Mouse (Mus musculus) kidney, postnatal 25 days (tissue): ENCODE data around the gene C5ar2.
"Not testable (repeated sequence)": the region's sequence is repeated elsewhere in the genome, so short reads cannot be mapped to it uniquely, and the experiment has no call there.

Experiments used
- DNase-seq, 2 experiments: peaks; one replicate each; pipeline ENCODE4 v3.0.0; 2021; ENCODE audit warnings: mixed read lengths in 2 of 2

Gene C5ar2

DNA sequence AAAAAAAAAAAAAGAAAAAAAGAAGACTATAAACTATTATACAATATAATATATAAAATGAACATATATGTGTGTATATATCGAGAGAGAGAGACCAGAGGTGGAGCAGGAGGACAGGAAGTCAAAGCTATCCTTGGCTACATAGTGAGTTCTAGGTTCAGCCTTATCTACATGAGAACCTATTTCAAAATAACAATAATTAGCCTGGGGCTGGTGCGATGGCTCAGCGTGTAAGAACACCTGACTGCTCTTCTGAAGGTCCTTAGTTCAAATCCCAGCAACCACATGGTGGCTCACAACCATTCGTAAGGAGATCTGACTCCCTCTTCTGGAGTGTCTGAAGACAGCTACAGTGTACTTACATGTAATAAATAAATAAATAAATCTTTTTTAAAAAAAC, 12.0 kb upstream of the C5ar2 start:
- DNase-seq = not testable (repeated sequence)

DNA sequence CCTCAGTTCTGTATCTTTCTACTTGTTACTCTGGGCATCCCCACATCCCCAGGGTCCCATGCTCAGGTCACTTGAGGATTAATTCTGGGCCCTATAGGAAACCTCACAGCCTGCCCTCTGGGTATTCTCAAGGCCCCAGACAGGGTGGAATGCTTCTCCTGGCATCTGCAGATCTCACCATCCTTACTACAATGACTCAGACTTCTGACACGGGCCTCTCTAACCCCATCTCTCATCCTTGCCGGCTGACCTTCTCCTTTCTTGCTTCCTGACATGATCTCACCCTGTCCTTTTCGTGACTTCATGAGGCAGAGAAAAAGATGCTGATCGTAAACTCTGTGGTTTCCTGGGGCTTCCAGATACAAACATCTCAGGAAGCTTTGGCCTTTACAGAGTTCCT, 10.2 kb upstream of the C5ar2 start:
- no peak for DNase-seq

DNA sequence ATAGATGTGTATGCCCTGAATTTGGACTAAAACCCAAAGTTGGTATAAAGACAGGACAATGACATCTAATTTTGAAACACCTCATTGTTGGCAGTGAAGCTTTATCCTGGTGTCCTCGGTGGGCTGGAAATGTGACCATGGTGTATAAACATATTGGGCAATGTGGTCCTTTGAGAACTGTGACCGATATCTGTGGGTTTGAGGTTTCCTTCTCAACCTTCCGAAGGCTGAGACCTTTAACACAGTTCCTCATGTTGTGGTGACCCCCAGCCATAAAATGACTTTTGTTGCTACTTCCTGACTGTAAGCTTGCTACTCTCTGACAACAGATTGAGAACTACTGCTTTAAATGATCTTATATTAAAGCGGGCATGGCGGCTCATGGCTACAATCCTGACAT, 6.7 kb upstream of the C5ar2 start:
- DNase-seq = no peak

DNA sequence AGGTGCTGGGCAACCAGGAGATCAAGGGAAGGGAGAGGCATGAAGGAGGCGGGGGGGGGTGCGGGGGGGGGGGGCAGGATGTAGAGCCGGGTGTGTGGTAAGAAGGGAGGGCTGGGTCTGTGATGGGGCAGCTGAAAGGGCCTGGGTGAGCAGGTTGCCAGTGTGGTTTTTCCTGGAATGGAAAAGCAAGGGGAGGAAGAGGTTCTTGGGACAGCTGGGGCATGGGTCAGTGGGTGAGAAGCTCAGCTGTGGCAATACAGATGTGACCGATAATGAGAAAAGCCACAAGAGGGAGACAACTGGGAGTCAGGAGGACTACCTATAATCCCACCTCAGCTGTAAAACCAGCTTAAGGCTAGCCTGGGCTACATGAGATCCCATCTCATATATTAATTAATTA, 2.0 kb upstream of the C5ar2 start:
- peak in 1 of 2 experiments; percentile 15 for DNase-seq

DNA sequence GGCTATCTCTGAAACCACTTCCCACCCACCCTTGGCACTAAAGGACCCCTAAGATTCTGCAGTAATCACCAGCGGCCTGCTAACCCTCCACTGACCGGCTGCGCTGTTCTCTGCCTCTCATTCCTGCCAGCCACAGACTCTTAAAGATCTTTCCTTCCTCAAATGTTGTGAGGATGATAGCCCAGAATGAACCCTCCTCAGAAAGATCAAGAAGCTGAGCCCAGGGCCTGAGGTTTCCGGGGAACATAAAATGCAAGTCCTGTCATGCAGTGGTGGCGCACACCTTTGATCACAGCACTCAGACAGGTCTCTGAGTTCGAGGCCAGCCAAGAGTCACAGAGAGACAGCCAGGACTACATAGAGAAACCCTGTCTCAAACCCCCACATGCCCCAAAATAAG, 1.8 kb downstream of the C5ar2 start:
- no peak for DNase-seq

DNA sequence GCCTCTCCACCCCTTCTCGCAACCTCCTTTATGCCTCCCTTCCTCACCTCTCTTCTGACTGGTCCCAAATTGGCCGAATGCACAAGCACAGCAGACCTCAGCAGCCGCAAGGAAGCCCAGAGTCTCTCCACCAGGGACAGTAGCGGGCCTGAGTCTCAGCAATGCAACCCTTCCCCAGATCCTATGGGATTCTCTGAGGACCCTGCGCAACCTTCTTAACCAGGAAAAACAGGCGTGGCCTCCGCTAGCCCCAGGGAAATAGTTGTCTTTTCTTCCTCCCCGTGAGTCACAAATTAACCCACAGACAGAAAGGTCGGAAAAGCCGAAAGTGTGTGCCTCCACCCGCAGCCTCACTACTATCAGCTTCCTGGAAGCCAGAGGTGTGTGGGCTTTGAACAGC, 2.2 kb downstream of the C5ar2 start:
- DNase-seq = no peak

DNA sequence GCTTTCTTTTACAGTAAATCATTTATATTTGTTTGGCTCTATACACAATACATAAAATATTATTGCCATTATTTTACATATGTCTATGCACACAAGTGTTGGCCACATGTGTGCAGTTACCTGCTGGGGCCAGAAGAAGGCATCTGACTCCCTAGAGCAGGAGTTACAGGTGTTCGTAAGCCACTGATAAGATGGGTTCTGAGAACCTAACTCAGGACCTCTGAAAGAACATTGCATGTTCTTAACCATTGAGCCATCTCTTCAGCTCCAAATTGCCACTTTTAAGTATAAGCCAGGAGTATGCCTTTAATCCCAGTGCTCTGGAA, 3.0 kb downstream of the C5ar2 start:
- no peak for DNase-seq

DNA sequence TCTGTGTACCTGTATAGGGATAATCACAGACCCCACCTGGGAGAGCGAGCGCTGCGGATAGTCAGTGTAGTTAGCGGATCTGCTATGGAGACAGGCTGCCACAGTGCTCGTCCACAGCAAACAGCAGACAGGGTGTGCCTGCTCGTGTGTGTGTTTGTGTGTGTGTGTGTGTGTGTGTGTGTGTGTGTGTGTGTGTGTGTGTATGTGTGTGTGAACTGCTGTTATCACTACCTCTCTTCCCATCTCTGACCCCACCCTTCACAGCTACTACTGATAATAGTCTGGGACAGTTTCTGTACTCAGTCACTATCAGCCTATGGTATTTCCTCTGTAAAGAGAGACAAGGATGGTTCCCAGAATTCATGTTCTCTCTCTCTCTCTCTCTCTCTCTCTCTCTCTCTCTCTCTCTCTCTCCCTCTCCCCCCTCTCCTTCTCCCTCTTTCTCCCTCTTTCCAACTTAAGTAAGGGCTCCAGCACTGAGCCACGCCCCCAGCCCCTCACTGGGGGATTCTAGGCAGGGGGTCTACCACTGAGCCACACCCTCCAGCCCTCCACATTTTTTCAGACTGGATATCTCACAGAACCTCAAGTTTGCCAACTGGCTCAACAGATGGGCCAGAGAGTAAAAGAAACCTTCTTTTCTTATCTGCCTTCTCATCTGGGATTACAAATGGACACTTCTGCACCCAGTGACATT, 3.5 kb downstream of the C5ar2 start:
- no peak for DNase-seq

DNA sequence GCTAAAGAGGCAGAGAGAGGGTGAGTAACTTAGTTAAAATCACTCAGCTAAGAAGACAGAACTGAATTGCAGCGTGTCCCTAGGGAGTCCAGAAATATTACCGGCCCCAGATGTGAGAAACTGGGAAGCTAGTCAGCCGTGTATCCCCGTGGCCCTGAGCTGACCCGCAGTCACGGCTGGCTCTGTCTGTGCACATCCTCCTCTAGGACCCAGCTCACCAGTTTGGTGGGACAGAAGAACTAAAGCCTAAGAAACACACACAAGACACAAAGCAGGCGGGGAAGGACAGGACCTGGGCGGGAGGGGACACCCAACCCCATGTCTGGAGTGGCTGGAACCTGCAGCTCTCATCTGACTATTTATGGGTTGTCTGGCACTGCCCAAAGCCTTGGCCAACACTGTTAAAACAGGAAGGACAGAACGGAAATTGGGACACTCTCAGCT, 4.4 kb downstream of the C5ar2 start:
- DNase-seq = peak in 1 of 2 experiments; percentile 48

DNA sequence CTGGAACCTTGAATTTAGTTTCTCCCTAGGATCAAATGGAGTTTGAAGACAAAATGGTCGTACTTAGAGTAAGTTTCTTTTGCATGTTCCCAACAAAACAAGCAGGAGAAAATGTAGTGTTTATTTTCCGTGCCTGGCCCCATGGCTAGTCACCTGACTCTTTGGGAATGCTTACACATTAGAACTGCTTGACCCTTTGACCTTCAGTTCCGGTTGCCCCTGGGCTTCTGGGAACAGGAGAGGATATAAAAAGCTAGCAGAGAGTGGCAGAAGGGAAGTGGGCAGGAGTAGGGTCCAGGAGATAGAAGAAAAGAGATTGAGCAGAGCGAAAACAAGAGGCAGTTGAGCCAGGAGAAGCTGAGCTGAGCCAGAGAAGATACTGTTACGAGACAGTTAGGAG, 14.1 kb downstream of the C5ar2 start:
- DNase-seq = peak; percentile 72 to 85

DNA sequence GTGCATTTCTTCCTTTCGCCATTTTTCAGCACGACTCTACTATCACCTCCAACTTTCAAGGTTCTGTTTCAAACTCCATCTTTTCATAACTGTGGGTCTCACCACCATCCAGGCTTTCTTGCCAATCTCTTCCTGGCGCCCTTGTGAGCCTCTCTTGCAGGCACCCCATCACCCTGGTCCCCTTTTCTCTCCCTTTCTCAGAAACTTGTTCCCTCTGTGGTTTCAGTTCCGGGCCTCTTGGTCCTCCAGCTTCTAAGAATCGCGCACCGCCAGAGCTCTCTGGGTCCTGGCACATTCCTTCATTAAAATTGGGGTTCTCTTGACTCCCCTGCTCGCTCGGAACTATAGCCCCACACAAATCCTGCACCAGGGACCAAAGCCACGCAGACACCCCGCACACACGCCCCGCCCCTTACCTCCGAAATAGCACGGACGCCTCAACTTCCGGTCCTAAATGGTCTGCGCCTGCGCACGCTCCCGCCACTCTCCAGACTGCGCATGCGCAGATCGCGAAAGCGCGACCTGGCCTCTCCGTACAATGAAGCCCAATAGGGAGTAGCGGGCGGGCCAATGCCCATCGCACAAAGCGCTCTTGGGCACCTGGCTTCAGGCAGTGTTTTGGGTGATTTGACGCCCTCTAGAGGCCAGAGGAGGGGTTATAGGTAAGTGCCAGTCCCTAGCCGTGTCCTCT, 22.2 kb downstream of the C5ar2 start, which contains the start of gene Dhx34:
Dhx34 (minus strand) TSS at position 456 of the 691 bp plus-strand sequence.
- peak; percentile 96 to 97 for DNase-seq

DNA sequence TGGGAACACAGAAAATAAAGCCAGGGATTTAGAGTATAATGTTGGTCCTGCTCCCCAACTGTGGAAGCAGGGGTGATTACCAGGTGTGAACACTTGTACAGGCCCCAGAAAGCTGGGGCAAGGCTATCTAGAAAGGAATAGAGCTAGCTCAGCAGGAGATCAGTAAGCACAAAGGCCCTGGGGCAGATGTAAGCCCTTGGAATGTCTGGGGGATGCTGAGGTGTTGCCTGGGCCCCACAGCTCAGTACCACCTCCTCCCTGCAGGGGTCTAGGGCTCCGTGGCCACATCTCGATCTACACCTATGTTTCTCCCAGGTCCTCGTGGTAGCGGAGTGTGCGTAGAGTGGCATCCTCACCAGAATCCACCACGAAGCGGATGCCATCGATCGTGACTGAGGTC, 30.0 kb downstream of the C5ar2 start:
- DNase-seq = no peak

DNA sequence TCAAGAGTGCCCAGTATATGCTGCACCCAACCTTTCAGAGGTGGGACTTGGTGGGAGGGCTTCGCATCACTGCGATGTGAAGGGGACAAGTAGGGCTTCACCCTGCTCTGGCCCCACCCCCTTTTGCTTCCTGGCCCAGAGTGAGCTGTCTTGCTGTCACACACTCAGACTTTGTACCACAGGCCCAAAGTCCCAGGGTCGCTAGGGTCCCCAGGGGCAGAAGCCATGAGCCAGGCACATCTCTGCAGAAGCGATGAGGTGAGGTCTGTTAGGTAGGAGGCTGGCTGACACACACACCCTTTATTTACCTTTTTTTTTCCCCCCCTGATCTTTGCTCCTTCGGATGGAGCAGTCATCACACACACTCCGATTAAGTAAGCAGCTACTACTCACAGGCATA, 30.8 kb downstream of the C5ar2 start:
- DNase-seq = no peak

DNA sequence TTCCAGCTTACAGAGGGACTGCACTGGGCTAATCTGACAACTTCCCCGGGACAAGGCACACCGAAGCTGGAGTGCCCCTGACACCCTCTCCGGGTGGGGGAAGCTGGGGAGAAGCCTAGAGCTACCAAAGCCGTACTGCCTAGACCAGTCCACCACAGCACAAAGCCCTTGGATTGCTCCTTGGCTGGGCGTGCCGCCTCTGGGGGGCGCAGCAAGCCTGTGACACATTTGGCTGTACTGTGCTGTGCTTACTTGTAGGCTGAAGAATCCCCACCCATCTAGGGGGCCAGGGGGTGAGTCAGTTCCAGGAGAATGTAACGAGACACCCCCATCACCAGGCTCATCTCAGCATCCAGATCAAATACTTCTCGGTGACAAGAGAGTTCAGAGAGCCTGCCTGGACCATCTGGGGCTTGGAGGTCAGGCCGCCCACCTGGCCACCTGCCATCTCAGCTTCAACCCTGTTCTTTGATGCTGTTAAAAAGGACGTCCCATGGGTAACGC, 33.0 kb downstream of the C5ar2 start:
- no peak for DNase-seq

DNA sequence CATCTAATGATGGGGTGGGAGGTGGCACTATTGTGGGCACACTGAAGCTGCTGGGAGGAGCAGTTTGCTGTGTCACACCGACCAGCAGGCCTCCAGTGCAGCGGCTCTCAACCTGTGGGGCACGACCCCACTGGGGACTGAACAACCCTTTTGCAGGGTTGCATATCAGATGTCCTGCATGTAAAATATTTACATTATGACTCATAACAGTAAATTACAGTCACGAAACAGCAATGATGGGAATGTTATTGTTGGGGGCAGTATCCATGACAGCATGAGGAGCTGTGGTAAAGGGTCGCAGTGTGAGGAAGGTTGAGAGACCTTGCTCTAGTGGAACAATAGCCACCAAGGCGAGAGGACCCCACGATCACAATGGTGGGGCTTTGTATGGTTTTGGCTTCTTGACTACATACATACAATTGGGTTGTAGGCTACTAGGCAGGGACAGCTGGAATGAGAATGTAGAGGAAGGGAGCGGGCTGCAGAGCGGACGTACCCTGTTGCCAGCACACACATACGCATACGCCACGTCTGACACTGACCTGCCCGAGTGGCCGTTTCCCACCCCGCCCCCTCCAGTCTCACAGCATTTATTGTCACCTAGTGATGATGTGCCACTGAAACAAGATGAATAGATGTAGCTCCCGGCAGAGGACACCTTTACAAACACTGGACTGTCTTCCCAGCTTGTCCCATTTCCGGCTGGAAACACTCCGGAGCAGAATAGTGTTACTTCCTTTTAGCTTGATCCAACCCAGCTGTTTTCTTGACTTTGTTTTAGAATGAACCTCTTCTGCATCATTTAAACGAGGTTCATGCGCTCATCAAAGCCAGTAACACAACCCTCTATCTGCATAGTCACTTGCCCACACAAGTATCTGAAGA, 34.9 kb downstream of the C5ar2 start:
- DNase-seq = no peak

DNA sequence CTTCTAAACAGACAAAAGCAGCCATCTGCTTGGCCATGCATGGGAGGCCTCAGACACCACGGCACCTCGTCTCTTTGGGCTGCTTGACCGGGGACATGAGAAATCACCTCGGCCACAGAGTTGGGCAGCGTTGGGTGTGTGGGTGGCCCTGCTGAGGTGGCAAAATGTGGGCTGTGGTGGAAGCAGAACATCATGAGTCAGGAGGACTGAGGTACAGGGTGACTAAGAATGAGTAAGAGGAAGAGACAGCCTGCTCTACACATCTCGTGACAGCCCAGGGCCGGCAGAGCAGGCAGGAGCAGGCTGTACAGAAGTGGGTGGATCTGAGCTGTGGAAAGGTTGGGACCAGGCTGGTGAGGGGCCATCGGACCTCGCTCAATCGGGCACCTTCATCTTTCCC, 36.5 kb downstream of the C5ar2 start:
- no peak for DNase-seq

DNA sequence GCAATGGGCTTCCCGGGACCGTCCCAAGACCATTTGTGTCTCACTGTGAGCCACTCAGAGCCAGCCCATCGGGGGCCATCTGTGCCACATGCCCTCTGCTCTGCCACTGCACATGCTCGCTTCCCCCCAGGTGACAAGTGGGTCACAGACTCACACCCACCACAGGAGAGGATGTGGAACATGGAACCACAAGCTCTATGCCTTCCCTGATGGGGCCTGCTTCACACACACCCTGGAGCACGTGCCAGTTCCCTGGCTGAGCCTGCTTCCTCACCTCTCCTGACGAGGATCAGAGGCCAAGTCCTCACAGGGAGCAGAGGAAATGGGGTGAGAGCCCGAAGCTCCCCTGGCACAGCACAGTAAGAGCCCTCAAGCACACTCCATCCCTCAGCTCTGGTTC, 36.9 kb downstream of the C5ar2 start:
- DNase-seq = no peak

DNA sequence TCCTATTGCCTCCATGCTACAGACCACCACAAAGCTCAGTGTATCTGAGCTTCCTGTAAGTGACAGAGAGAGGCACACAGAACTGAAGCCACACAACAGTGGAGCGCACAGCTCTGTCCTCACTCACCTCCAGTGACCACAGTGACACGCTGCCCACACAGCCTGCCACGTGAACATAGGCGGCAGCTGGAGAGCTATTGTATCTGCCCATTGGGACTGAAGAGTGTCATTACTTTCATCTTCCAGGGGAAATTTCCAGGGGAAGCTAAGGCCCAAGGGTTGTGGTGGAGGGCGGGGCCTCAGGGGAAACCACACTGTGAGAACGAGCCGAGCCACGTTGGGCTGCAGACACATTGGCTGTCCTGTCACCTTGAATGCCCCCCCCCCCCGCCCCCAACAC, 39.2 kb downstream of the C5ar2 start:
- no peak for DNase-seq

DNA sequence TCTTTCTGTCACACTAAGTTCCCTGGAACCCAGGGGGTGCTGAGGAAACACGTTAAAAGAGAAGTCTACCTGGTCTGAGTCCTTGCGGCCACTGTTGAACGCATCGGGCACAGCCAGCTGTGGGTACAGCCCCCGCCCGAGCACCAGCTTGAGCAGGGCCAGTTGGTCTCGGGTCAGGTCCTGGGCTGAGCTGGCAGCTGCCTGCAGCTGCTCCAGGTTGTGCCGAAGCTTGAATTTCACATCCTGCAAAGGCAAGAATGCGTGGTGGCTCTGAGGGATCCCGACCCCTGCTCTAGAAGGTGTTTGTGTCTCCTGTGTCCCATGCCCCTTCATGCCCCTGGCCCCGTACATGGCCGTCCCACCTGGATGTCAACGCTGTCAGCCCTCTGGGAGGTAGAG, 40.5 kb downstream of the C5ar2 start:
- peak in 1 of 2 experiments; percentile 79 for DNase-seq

DNA sequence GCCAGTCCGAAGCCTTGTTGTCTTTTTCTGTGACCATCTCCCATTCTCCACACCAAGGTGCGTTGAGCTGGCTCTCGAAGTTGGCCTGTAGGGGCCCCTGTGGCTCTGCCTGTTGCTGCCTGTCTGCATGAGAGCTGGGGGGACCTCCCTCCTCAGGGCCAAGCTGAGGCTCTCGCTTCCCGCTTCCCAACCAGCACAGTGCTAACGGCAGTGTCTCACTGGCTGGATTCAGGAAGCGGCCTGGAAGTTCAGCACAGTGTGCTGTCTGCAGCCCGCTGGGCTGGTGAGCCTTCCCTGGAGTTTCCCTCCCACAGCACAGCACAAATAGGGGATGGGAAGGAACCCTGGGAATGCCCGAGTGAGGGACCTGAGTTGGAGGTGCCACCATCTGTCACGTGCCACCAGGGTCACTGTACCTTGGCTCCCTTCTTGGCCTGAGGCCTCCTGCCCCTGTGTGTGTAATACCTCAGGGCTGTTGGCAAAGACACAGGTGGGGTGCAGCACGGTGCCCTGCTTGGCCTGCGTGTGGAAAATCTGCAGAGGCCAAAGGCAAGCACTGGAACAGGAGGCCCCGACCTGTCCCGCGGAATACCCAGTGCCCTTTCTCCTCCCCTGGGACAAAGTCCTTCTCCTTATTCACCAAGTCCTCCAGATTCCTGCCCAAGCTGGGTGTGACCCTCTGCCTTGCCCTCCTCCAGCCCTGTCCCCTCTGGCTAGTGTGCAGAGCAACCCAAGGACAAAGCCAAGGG, 41.0 kb downstream of the C5ar2 start:
- DNase-seq = peak; percentile 76 to 95

DNA sequence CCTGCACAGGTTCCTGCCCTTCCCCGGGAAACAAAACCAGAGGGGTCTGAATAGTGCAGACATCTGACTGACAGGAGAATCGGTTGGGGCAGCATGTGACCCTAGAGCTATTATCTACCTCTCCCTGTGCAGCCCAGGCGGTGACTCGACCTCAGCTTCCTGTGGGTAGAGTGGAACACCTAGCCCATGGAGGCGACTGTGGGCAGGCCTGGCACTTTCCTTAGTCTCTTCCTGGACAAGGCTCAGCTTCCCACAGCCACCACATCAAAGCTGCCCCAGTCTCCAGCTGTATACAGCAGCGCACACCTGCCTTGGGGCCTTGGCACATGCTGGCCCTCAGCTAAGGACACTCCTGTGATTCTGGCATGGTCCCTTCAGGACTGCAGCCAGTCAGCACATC, 42.8 kb downstream of the C5ar2 start:
- no peak for DNase-seq

DNA sequence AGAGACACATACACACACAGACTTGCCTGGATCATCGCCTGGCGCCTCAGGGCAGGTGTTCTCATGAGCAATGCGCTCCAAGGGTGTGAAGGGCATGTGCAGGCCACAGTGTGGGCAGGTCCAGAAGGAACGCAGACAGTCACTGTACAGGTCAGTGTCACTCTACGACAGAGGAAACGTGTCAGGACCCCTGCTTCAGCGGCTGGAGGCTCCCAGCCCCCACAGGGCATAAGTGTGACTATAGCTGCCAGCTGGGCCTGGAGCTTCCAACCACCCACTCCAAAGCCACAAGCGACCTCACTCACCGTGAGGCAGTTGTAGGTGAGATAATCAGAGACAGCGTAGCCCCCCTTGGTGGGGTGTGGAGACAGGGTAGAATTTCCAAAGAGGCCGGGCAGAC, 45.4 kb downstream of the C5ar2 start:
- DNase-seq = no peak

DNA sequence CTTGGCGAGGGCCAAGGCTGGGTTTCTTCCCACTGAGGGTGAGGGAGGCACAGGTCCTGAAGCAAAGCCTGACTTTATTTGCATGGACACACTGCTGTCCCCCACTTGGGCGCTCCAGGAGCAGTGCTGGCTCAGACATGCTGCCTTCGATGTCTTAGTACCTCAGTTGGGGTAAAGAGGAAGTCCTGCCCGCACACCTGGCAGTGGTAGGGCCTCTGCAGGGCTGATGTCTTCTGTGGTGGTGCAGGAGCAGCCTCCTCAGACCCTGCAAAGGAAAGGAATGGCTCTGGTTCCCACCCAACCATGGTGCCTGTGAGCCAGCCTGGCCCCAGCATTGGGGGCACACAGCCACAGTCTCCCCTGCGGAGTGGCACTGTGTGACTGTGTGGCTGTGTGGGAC, 46.8 kb downstream of the C5ar2 start:
- DNase-seq = no peak
